Mouse (Mus musculus) embryonic facial prominence, embryonic 14.5 days (tissue): ENCODE measurements around the gene Trip4. TPM values are rescaled to one million over a fixed set of nuclear protein-coding genes. Genes with fewer than 3 reads are reported as not detected.
"Not testable (repeated sequence)": the region's sequence is repeated elsewhere in the genome, so short reads cannot be mapped to it uniquely, and the experiment has no call there.

ENCODE experiments used
- ATAC-seq: fragments of 200-750 bp; cut with Nextera tagmentation; 2 replicates; pipeline ENCODE4 v1.8.0; 2017; ENCODE audit warnings: low read depth, moderate number of reproducible peaks, moderate TSS enrichment
- DNase-seq: peaks from one replicate; pipeline ENCODE4 v3.0.0-alpha.2; 2015; ENCODE audit warnings: low spot score
- H3K27ac ChIP-seq: fragments of 300-500 bp; sonication (generic); replicated peaks from 2 replicates; pipeline ENCODE4 v1.5.1; 2014; ENCODE audit warnings: low read depth, mild to moderate bottlenecking, low read length, moderate library complexity
- H3K27me3 ChIP-seq: fragments of 300-500 bp; sonication (generic); replicated peaks from 2 replicates; pipeline ENCODE4 v1.6.1; 2014; ENCODE audit warnings: low read length; ENCODE audit not compliant: control insufficient read depth, insufficient read depth
- H3K36me3 ChIP-seq: fragments of 300-500 bp; sonication (generic); 2 replicates; pipeline ENCODE4 v1.6.1; 2014; ENCODE audit warnings: low read length, mixed read lengths; ENCODE audit not compliant: control insufficient read depth, insufficient read depth
- H3K4me1 ChIP-seq: fragments of 300-500 bp; sonication (generic); 2 replicates; pipeline ENCODE4 v1.6.1; 2014; ENCODE audit warnings: antibody characterized with exemption, low read length; ENCODE audit not compliant: control insufficient read depth, insufficient read depth
- H3K4me2 ChIP-seq: fragments of 300-500 bp; sonication (generic); 2 replicates; pipeline ENCODE4 v1.6.1; 2014; ENCODE audit warnings: low read depth, mild to moderate bottlenecking, low read length, moderate library complexity, mixed read lengths
- H3K4me3 ChIP-seq: fragments of 300-500 bp; sonication (generic); 2 replicates; pipeline ENCODE4 v1.5.1; 2014; ENCODE audit warnings: low read depth, mild to moderate bottlenecking, low read length
- H3K9ac ChIP-seq: fragments of 300-500 bp; sonication (generic); 2 replicates; pipeline ENCODE4 v1.6.1; 2014; ENCODE audit warnings: low read depth, mild to moderate bottlenecking, low read length, moderate library complexity, mixed read lengths
- H3K9me3 ChIP-seq: fragments of 300-500 bp; sonication (generic); 2 replicates; pipeline ENCODE4 v1.6.1; 2016; ENCODE audit warnings: low read length; ENCODE audit not compliant: control insufficient read depth
- WGBS: fragments of 180-500 bp; shearing (Covaris S2); extraction: QIAGEN DNeasy Blood & Tissue Kit; methylation state at CpG from one replicate; pipeline ENCODE4 v1.1.7; 2014; 5-methylcytosine and 5-hydroxymethylcytosine counted together
- polyA plus RNA-seq: library from polyadenylated mRNA; unstranded; fragments of >200 nt; fragmentation: Nextera tagmentation; extraction: Ambion mirVana; gene quantifications from 2 replicates; pipeline ENCODE4 v1.2.1, GENCODE M21; 2014

Trip4 gene
- polyA plus RNA-seq, 1 experiment from 2014 or later = 26.3 TPM

DNA sequence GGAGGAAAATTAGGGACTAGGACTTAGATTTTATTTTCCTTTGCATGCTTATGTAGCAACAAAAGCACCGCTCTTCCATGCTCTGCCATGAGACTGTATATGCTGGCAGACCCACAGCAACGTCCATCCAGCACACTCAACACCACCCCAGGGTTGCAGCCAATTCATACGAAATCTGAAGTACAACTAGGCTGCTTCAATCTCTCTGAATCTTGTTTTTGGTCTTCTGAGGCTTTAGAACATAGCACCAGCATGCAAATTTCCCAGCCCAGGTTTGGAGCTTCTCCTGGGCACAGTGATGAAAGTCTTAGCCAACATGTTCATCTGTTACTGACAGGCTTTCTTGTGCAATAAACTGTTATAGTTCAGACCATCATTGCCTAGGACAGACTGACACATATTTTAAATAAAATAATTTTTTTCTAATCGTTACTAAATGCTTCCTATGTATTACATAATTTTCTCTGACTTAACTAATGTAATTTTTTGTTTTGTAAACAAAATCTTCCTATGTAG lies 120.7 kb downstream of the Trip4 start:
- Histone ChIP-seq H3K4me3 (no peak overlapping the region), H3K27me3 (no peaks in the 10 kb centered on the region), H3K9me3 (no peaks in the 10 kb centered on the region), H3K27ac (no peak overlapping the region), H3K4me2 (no peak overlapping the region), H3K4me1 (peaks cover 20% of the 10 kb centered on the region), H3K9ac (no peak overlapping the region), H3K36me3 (no peaks in the 10 kb centered on the region)
- DNase-seq = no peak
- 71% methylated on average over 4 of the region's 4 CpGs for WGBS
- no peak for ATAC-seq

DNA sequence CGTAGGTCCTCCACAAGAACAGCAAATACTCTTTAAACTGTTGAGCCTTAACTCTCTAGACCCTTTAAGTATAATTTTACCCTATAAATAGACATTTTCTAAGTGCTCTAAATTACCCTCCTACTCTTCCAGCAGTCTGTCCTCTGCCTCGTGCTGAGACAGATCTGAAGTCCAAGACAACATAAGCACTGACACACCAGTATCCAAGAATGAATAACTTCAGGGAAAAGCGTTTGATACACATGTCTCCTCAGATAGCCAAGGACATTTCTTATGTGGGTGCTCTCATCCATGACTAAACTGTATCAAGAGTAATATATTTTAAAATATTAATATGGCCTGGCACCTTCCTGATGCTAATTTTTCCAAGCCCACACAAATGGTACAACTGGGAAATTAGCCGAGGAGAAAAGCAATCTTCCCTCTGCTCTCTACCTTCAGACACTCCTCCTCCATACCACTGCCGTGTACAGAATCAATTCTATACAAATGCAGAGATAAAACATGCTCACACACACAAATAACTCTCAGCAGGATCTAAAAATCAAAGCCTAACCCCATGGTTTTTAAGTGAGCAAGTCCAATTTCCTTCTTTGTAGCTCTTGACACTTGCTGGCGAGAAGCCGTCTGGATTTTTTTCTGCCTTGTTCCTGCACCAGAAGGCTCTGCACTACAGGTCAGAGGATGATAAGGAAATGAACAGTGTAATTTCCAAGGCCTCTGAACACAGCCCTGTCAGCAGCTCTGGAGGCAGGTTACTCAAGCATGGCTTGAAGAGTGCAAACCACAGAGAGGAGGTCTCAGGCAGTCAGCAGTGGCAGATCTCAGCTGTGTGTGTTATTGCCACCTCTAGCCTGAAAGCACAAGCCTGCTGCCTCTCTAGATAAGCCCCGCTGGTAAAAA lies 121.5 kb downstream of the Trip4 start:
- no peak overlapping the region for H3K9ac ChIP-seq
- ATAC-seq = no peak
- H3K27ac ChIP-seq = no peak overlapping the region
- peaks cover 23% of the 10 kb centered on the region for H3K4me1 ChIP-seq
- H3K27me3 ChIP-seq = no peaks in the 10 kb centered on the region
- WGBS = 50% methylated on average over 8 of the region's 8 CpGs
- H3K4me3 ChIP-seq = no peak overlapping the region
- DNase-seq = peak; percentile 51
- H3K36me3 ChIP-seq = no peaks in the 10 kb centered on the region
- H3K4me2 ChIP-seq = no peak overlapping the region
- no peaks in the 10 kb centered on the region for H3K9me3 ChIP-seq

GRCm38 (mm10) chr9:65785772-65786368 lies 122.7 kb downstream of the Trip4 start:
- H3K9ac ChIP-seq = no peak overlapping the region
- H3K4me3 ChIP-seq = no peak overlapping the region
- ATAC-seq (no peak), DNase-seq (no peak)
- no peaks in the 10 kb centered on the region for H3K27me3 ChIP-seq
- H3K36me3 ChIP-seq = no peaks in the 10 kb centered on the region
- H3K9me3 ChIP-seq = no peaks in the 10 kb centered on the region
- H3K27ac ChIP-seq = no peak overlapping the region
- H3K4me1 ChIP-seq = peaks cover 17% of the 10 kb centered on the region
- 80% methylated on average over 4 of the region's 4 CpGs for WGBS
- no peak overlapping the region for H3K4me2 ChIP-seq

DNA sequence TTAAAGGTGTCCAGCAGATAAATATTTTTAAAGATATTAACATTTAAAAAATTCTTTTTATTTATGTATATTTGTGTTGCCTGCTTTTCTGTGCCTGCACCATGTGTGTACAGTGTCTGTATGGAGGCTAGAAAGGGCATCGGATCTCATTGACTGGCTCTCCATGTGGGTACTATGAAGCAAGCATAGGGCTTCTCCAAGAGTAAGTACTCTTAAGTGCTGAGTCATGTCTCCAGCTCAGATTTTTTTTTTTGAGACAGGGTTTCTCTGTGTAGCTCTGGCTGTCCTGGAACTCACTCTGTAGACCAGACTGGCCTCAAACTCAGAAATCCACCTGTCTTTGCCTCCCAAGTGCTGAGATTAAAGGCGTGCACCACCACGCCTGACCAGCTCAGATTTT lies 129.0 kb downstream of the Trip4 start:
- H3K27me3 ChIP-seq, H3K9ac ChIP-seq, H3K36me3 ChIP-seq, H3K4me2 ChIP-seq, H3K4me3 ChIP-seq, ATAC-seq, H3K27ac ChIP-seq, DNase-seq, H3K9me3 ChIP-seq: not testable (repeated sequence)
- WGBS = 95% methylated on average over 3 of the region's 3 CpGs
- peaks cover 15% of the 10 kb centered on the region for H3K4me1 ChIP-seq

Other genes with a start within 250 kb of the Trip4 start
- 203 and 214 TPM in 2 replicates for gene Oaz2, start 240.8 kb downstream of the Trip4 start, polyA plus RNA-seq
- 5.9 and 6.4 TPM in 2 replicates for gene Zfp609, start 81.2 kb downstream of the Trip4 start, polyA plus RNA-seq
- gene Pclaf, start 18.6 kb downstream of the Trip4 start, polyA plus RNA-seq = 106 and 114 TPM in 2 replicates
- gene Csnk1g1, start 130 bp upstream of the Trip4 start, polyA plus RNA-seq = 17.3 and 17.7 TPM in 2 replicates
- 801 and 834 TPM in 2 replicates for gene Ppib, start 151.4 kb upstream of the Trip4 start, polyA plus RNA-seq
- 3.4 and 4.1 TPM in 2 replicates for gene Snx22, start 160.9 kb upstream of the Trip4 start, polyA plus RNA-seq
- gene Snx1, start 217.8 kb upstream of the Trip4 start, polyA plus RNA-seq = 139 and 143 TPM in 2 replicates
- 112 and 119 TPM in 2 replicates for gene Ciao2a, start 217.8 kb upstream of the Trip4 start, polyA plus RNA-seq
- gene Dapk2, start 249.4 kb upstream of the Trip4 start, polyA plus RNA-seq = 10.6 and 14.3 TPM in 2 replicates